In the genomic region with DNA sequence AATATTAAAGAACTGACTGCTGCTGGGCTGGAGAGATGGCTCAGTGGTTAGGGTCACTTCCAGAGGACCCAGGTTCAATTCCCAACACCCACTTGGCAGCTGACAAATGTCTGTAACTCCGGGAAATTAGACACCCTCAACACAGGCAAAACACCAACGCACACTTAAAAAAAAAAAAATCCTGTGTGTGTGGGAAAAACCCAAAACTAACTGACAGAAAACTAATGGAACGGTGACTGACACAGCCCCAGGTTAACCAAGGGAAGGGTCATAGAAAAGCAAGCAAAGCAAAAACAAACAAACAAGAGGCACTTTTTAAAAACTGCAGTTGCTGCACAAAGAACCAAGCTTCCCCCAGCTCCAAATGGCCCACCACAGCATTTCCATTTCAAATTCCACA, we compare ENCODE assay signal across 23 mouse cellular contexts. TPM values are rescaled to one million over a fixed set of nuclear protein-coding genes. Genes with fewer than 3 reads are reported as not detected.
"Had no signal": no experiment of that assay in that cellular context is flagged by ENCODE, and none has a peak within 500 bp of the region (broad histone marks: within the 10 kb centered on the region; RNA-seq: fewer than 3 reads in every experiment).

No protein-coding gene starts in this region.

- ATAC-seq: midbrain, embryonic 15.5 days had no signal

- DNase-seq: kidney, adult 11 months; kidney, adult 9 months; kidney, postnatal 14 days; kidney, postnatal 4 days; left cerebral cortex, postnatal 4 days; liver, embryonic 13.5 days; lung, adult 2 months; lung, postnatal 14 days; lung, postnatal 4 days; thymus, adult 18-20 months; thymus, postnatal 36 days had no signal

- H3K27me3 ChIP-seq: limb, embryonic 13.5 days; midbrain, embryonic 12.5 days; midbrain, embryonic 15.5 days; neural tube, embryonic 13.5 days had no signal

- H3K27ac ChIP-seq: limb, embryonic 13.5 days; liver, embryonic 13.5 days; midbrain, embryonic 12.5 days; midbrain, embryonic 15.5 days; neural tube, embryonic 13.5 days had no signal

- H3K9me3 ChIP-seq: limb, embryonic 13.5 days; liver, embryonic 13.5 days; midbrain, embryonic 12.5 days; midbrain, embryonic 15.5 days; neural tube, embryonic 13.5 days had no signal

- H3K4me1 ChIP-seq: liver, embryonic 13.5 days; midbrain, embryonic 12.5 days; midbrain, embryonic 15.5 days; neural tube, embryonic 13.5 days had no signal

- H3K9ac ChIP-seq: limb, embryonic 13.5 days; liver, embryonic 13.5 days; midbrain, embryonic 12.5 days; midbrain, embryonic 15.5 days; neural tube, embryonic 13.5 days had no signal

- H3K36me3 ChIP-seq: limb, embryonic 13.5 days; liver, embryonic 13.5 days; midbrain, embryonic 12.5 days; midbrain, embryonic 15.5 days; neural tube, embryonic 13.5 days had no signal

- H3K4me2 ChIP-seq: limb, embryonic 13.5 days; liver, embryonic 13.5 days; midbrain, embryonic 12.5 days; midbrain, embryonic 15.5 days; neural tube, embryonic 13.5 days had no signal

- H3K4me3 ChIP-seq: limb, embryonic 13.5 days; liver, embryonic 13.5 days; midbrain, embryonic 12.5 days; midbrain, embryonic 15.5 days; neural tube, embryonic 13.5 days had no signal

RNA-seq across cellular contexts. Expression of gene Gm49450, which starts 58.6 kb away (rescaled TPM):
- total RNA-seq: layer of hippocampus, adult 18-20 months; layer of hippocampus, postnatal 14 days; left cerebral cortex, adult 8-10 months; left cerebral cortex, postnatal 14 days; left cerebral cortex, postnatal 4 days; liver, adult 2 months had no signal
- polyA plus RNA-seq: limb, embryonic 13.5 days; liver, embryonic 13.5 days; liver, embryonic 16.5 days; lung, embryonic 16.5 days; midbrain, embryonic 12.5 days; midbrain, embryonic 15.5 days; neural tube, embryonic 13.5 days; stomach, embryonic 16.5 days had no signal
